Mouse (Mus musculus): ENCODE measurements at regions not wholly inside any gene's neighbourhood (a gene's known extent, or its start where the extent isn't known, plus 50 kb on each side); places are given as distances from the start of the nearest gene placed in this dataset.
A peak's percentile ranks its signal among the peaks of the same experiment; 100 is the strongest.
"Not testable (repeated sequence)": the region's sequence is repeated elsewhere in the genome, so short reads cannot be mapped to it uniquely, and the experiment has no call there.

DNA sequence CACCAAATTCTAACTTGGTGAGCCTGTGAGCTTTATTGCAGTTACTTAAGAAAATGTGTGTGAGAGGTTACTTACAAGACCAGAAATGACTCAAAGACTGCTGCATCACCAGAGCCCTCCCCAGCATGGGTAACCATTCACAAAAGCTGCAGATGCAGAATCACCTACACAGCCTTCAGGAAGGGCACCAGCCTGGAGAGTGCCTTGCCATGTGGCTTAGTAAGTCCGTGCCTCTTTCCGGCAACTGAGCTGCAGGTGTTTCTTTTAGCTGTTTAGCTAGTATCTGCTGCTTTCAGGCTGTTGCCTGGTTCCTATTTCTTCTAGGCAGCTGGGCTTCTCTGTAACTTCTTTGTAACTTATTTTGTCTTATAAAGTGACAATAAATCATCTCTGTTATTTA lies 213.2 kb upstream of the Stxbp6 start:
- no peak overlapping the region for H3K4me3 ChIP-seq (ENCODE audit: low read length)
- H3K4me2 ChIP-seq (ENCODE audit: low read depth, low read length) = no peak overlapping the region
- H3K4me1 ChIP-seq (ENCODE audit: control insufficient read depth, insufficient read depth, low read length) = no peaks in the 10 kb centered on the region
- H3K27ac ChIP-seq (ENCODE audit: low read length) = no peak overlapping the region
- no peak for ATAC-seq (replicated peaks; ENCODE audit: extremely low read depth, insufficient read depth, low FRiP score)
- no peaks in the 10 kb centered on the region for H3K9me3 ChIP-seq (replicated peaks; ENCODE audit: control insufficient read depth, low read length)
- H3K9ac ChIP-seq (ENCODE audit: low read length) = no peak overlapping the region
- no peaks in the 10 kb centered on the region for H3K36me3 ChIP-seq (ENCODE audit: control insufficient read depth, insufficient read depth)
- no peaks in the 10 kb centered on the region for H3K27me3 ChIP-seq (ENCODE audit: control insufficient read depth, insufficient read depth, low read length)
- WGBS = 49% methylated on average over 2 of the region's 2 CpGs

DNA sequence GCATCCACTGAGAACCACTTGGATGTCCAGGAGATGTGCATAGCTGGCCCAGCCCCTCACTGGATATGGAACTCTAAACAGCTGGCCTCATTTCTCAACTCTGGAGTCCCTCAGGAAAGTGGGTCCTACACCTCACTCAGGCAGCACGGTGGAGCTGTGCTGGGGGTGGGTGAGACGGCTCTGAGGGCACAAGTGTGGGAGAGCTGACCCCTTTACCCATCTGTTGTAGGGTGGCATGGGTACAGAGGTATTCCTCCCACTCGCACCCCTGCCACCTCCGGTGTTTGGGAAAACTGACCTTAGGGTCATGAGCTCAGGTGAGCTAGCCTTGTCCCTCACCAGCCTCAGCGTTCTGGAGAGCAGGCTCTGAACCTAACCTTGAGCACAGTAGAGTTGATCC lies 181.8 kb upstream of the Stxbp6 start:
- H3K4me1 ChIP-seq (ENCODE audit: control insufficient read depth, insufficient read depth, low read length) = no peaks in the 10 kb centered on the region
- H3K9me3 ChIP-seq (replicated peaks; ENCODE audit: control insufficient read depth, low read length) = no peaks in the 10 kb centered on the region
- no peak overlapping the region for H3K27ac ChIP-seq (ENCODE audit: low read length)
- no peak for ATAC-seq (replicated peaks; ENCODE audit: extremely low read depth, insufficient read depth, low FRiP score)
- no peaks in the 10 kb centered on the region for H3K27me3 ChIP-seq (ENCODE audit: control insufficient read depth, insufficient read depth, low read length)
- H3K36me3 ChIP-seq (ENCODE audit: control insufficient read depth, insufficient read depth) = no peaks in the 10 kb centered on the region
- no peak overlapping the region for H3K9ac ChIP-seq (ENCODE audit: low read length)
- no peak overlapping the region for H3K4me3 ChIP-seq (ENCODE audit: low read length)
- 82% methylated on average over 5 of the region's 5 CpGs for WGBS
- H3K4me2 ChIP-seq (ENCODE audit: low read depth, low read length) = no peak overlapping the region

DNA sequence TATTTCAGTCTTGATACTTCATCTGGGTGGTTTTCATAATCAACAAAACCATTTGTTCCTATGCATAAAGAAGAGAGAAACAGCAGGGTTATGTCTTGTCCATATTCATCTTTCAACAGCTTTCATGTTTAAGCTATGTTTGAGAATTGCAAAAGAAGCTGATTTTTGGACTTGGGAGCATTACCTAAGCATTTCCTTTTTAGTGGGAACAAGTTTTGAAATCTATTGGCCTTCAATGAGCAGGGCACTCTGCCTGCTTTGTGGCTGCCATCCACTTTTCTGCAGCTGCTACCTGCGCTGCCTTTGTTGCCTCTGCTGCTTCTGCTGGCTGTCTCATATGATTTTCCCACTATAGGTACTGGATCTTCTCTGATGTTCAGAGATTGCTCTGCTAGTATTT lies 136.6 kb upstream of the Stxbp6 start:
- Histone ChIP-seq H3K4me2 (ENCODE audit: low read depth, low read length) (no peak overlapping the region), H3K9me3 (replicated peaks; ENCODE audit: control insufficient read depth, low read length) (no peaks in the 10 kb centered on the region), H3K36me3 (ENCODE audit: control insufficient read depth, insufficient read depth) (no peaks in the 10 kb centered on the region), H3K27me3 (ENCODE audit: control insufficient read depth, insufficient read depth, low read length) (no peaks in the 10 kb centered on the region), H3K4me1 (ENCODE audit: control insufficient read depth, insufficient read depth, low read length) (no peaks in the 10 kb centered on the region), H3K9ac (ENCODE audit: low read length) (no peak overlapping the region), H3K4me3 (ENCODE audit: low read length) (no peak overlapping the region), H3K27ac (ENCODE audit: low read length) (no peak overlapping the region)
- WGBS = 90% methylated on average over 1 of the region's 1 CpGs
- ATAC-seq (replicated peaks; ENCODE audit: extremely low read depth, insufficient read depth, low FRiP score) = no peak

DNA sequence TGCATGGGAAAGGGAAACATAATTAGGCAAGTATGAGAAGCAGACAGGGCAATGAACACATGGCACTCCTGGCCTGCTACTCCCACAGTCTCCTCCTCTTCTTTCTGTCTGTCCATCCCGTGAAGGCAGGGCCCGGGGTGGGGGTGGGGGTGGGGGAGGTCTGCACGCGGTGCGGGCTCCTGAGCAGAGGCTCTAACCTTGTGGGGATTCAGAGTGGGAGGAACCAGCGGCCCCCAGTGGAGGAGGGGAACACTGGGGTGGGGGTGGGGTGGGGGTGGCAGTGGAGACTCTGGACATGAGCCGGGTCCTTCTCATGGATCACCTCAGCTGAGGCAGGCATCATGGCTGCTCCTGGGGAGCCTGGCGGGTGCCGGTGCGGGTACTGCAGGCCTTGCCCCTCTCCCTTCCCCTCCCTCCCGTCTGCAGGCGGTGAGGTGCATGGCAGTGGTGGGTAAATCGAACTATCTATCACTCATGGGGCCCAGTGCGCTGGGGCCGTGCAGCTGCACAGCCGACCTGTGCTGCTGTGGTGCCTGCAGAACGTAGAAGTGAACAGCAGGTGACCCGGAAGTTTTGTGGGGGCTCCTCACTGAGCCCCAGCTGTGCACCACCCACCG lies 120.9 kb upstream of the Stxbp6 start:
- Histone ChIP-seq H3K4me3 (ENCODE audit: low read length) (no peak overlapping the region), H3K9me3 (replicated peaks; ENCODE audit: control insufficient read depth, low read length) (no peaks in the 10 kb centered on the region), H3K27me3 (ENCODE audit: control insufficient read depth, insufficient read depth, low read length) (no peaks in the 10 kb centered on the region), H3K27ac (ENCODE audit: low read length) (no peak overlapping the region), H3K4me1 (ENCODE audit: control insufficient read depth, insufficient read depth, low read length) (no peaks in the 10 kb centered on the region), H3K9ac (ENCODE audit: low read length) (no peak overlapping the region), H3K36me3 (ENCODE audit: control insufficient read depth, insufficient read depth) (no peaks in the 10 kb centered on the region), H3K4me2 (ENCODE audit: low read depth, low read length) (peak overlapping the region; percentile 10; the same call in 1 of the 2 replicates)
- 50% methylated on average over 18 of the region's 19 CpGs for WGBS
- ATAC-seq (replicated peaks; ENCODE audit: extremely low read depth, insufficient read depth, low FRiP score) = no peak

DNA sequence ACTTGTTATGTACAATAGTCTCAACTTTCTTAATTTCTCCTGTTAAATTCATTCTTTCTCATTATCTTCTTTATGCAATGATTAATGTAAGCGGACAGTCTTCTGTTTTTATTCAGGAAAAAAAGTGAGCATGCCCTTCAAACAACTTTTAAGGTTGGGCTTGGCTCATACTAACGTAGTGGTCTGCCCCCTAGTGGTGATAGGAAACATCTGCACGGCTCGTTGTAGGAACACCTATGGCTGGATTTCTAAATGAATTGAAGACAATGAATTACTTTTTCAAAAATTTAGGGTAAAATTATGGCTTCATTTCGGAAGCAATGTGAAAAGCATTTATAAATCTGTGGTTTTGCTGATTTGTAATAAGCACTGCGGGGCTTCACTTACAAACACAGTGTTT lies 112.6 kb upstream of the Stxbp6 start:
- H3K27me3 ChIP-seq (ENCODE audit: control insufficient read depth, insufficient read depth, low read length) = no peaks in the 10 kb centered on the region
- no peak overlapping the region for H3K4me2 ChIP-seq (ENCODE audit: low read depth, low read length)
- no peaks in the 10 kb centered on the region for H3K9me3 ChIP-seq (replicated peaks; ENCODE audit: control insufficient read depth, low read length)
- no peak overlapping the region for H3K9ac ChIP-seq (ENCODE audit: low read length)
- H3K27ac ChIP-seq (ENCODE audit: low read length) = no peak overlapping the region
- H3K4me1 ChIP-seq (ENCODE audit: control insufficient read depth, insufficient read depth, low read length) = no peaks in the 10 kb centered on the region
- WGBS = 11% methylated on average over 6 of the region's 6 CpGs
- no peak overlapping the region for H3K4me3 ChIP-seq (ENCODE audit: low read length)
- no peaks in the 10 kb centered on the region for H3K36me3 ChIP-seq (ENCODE audit: control insufficient read depth, insufficient read depth)
- no peak for ATAC-seq (replicated peaks; ENCODE audit: extremely low read depth, insufficient read depth, low FRiP score)

DNA sequence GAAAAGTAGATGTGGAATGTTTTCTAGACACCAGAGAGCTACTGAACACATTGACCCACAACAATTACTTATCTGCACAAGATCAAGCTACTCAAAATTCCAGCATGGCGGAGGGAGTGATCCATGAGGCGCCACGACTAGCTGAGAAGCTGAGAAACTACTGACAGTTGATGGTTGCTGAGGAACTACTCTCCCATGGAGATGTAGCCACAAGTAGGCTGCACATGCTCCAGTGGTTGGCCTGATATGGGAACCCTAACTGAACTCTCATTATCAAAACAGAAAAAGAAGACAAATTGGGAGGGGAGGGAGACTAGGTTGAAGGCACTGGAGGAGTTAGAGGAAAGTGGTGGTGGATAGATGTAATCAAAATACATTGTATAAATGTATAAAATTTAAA lies 110.0 kb upstream of the Stxbp6 start:
- no peaks in the 10 kb centered on the region for H3K36me3 ChIP-seq (ENCODE audit: control insufficient read depth, insufficient read depth)
- no peak overlapping the region for H3K9ac ChIP-seq (ENCODE audit: low read length)
- H3K4me3 ChIP-seq (ENCODE audit: low read length) = no peak overlapping the region
- H3K27ac ChIP-seq (ENCODE audit: low read length) = no peak overlapping the region
- H3K4me1 ChIP-seq (ENCODE audit: control insufficient read depth, insufficient read depth, low read length) = no peaks in the 10 kb centered on the region
- no peaks in the 10 kb centered on the region for H3K9me3 ChIP-seq (replicated peaks; ENCODE audit: control insufficient read depth, low read length)
- no peaks in the 10 kb centered on the region for H3K27me3 ChIP-seq (ENCODE audit: control insufficient read depth, insufficient read depth, low read length)
- 71% methylated on average over 3 of the region's 3 CpGs for WGBS
- ATAC-seq (replicated peaks; ENCODE audit: extremely low read depth, insufficient read depth, low FRiP score) = no peak
- no peak overlapping the region for H3K4me2 ChIP-seq (ENCODE audit: low read depth, low read length)

DNA sequence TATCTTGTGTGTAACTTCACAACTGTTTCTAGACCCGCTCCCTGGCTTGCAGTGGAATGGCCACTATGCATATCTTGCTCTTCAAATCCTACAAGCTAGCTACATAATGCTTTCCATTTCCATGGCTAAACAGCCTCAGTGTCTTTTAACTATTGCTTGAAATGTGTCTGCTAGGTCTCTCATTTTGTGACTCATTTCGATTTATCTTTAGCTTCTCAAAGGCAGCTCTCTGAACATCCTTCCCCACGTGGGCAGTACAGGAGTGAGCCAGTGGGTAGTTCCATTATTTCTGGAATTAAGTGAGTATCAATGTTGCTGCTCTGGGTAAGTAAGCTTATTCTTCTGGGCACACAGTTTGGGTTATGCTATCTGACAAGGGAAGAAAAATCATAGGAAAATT lies 102.9 kb upstream of the Stxbp6 start:
- H3K36me3 ChIP-seq (ENCODE audit: control insufficient read depth, insufficient read depth) = no peaks in the 10 kb centered on the region
- H3K4me1 ChIP-seq (ENCODE audit: control insufficient read depth, insufficient read depth, low read length) = no peaks in the 10 kb centered on the region
- H3K9me3 ChIP-seq (replicated peaks; ENCODE audit: control insufficient read depth, low read length) = no peaks in the 10 kb centered on the region
- no peak overlapping the region for H3K4me2 ChIP-seq (ENCODE audit: low read depth, low read length)
- ATAC-seq (replicated peaks; ENCODE audit: extremely low read depth, insufficient read depth, low FRiP score) = no peak
- no peak overlapping the region for H3K4me3 ChIP-seq (ENCODE audit: low read length)
- 61% methylated on average over 3 of the region's 3 CpGs for WGBS
- no peak overlapping the region for H3K27ac ChIP-seq (ENCODE audit: low read length)
- H3K27me3 ChIP-seq (ENCODE audit: control insufficient read depth, insufficient read depth, low read length) = no peaks in the 10 kb centered on the region
- no peak overlapping the region for H3K9ac ChIP-seq (ENCODE audit: low read length)

DNA sequence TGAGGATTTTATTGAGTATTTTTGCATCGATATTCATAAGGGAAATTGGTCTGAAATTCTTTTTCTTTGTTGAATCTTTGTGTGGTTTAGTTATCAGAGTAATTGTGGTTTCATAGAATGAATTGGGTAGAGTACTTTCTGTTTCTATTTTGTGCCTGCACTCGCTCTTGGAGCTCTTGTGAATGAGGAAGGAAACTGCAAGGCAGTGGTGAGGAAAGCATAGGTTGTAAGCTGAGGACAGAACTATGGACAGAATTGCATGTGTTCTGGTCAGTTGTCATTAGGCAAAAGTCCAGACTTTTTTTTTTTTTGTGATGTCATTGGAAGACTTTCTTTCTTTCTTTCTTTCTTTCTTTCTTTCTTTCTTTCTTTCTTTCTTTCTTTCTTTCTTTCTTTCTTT lies 100.8 kb upstream of the Stxbp6 start:
- not testable (repeated sequence) for ATAC-seq (replicated peaks; ENCODE audit: extremely low read depth, insufficient read depth, low FRiP score); H3K27ac ChIP-seq (ENCODE audit: low read length); H3K4me1 ChIP-seq (ENCODE audit: control insufficient read depth, insufficient read depth, low read length); H3K4me3 ChIP-seq (ENCODE audit: low read length); H3K27me3 ChIP-seq (ENCODE audit: control insufficient read depth, insufficient read depth, low read length); H3K9me3 ChIP-seq (replicated peaks; ENCODE audit: control insufficient read depth, low read length); H3K9ac ChIP-seq (ENCODE audit: low read length); H3K36me3 ChIP-seq (ENCODE audit: control insufficient read depth, insufficient read depth); H3K4me2 ChIP-seq (ENCODE audit: low read depth, low read length)
- WGBS = 70% methylated on average over 2 of the region's 2 CpGs

DNA sequence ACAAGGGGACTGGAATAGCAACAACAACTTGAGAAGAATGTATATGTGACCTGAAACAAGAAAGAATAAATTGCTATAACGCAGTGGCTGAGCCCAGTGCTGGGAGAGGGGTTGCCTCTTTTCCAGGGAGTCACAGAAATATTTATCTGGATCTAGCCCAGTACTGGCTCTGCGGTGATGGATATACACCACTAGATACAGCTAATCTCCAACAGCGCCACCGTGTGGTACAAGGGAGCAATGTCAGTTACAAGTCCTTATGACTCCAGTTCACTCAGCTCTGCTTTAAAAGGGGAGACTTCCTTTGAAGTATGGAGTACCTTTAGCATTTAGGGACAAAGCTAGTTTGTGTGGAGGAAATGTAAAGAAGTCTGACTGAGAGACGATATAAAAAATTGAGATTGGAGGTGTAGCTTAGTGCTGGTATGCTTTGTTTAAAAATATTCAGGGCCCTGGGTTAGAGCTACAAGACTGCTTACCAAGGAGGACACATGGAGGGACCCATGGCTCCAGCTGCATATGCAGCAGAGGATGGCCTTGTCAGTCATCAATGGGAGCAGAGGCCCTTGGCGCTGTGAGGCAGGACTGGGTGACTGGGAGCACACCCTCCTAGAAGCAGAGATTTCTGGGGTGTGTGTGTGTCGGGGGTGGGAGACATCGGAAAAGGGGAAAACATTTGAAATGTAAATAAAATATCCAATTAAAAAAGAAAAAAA lies 97.6 kb upstream of the Stxbp6 start:
- Histone ChIP-seq H3K9ac (ENCODE audit: low read length) (no peak overlapping the region), H3K9me3 (replicated peaks; ENCODE audit: control insufficient read depth, low read length) (no peaks in the 10 kb centered on the region), H3K4me2 (ENCODE audit: low read depth, low read length) (no peak overlapping the region), H3K36me3 (ENCODE audit: control insufficient read depth, insufficient read depth) (no peaks in the 10 kb centered on the region), H3K27ac (ENCODE audit: low read length) (no peak overlapping the region), H3K4me3 (ENCODE audit: low read length) (no peak overlapping the region), H3K27me3 (ENCODE audit: control insufficient read depth, insufficient read depth, low read length) (no peaks in the 10 kb centered on the region), H3K4me1 (ENCODE audit: control insufficient read depth, insufficient read depth, low read length) (no peaks in the 10 kb centered on the region)
- 40% methylated on average over 8 of the region's 8 CpGs for WGBS
- no peak; the same call in 1 of the 2 replicates for ATAC-seq (replicated peaks; ENCODE audit: extremely low read depth, insufficient read depth, low FRiP score)
